In genomic region chr4:66033826-66034225, GRCm38 (mm10) we compare ENCODE assay signal across 17 mouse cellular contexts.
DNase-seq lines count a peak whose midpoint lies in the region; ATAC-seq and TF ChIP-seq lines count a peak whose summit lies in the region.
"Had no signal": no experiment of that assay in that cellular context is flagged by ENCODE, and none has a peak within 500 bp of the region (broad histone marks: within the 10 kb centered on the region; RNA-seq: fewer than 3 reads in every experiment).

No protein-coding gene starts in this region.

- no peaks in the 10 kb centered on the region; the same call in 1 of the 2 replicates for H3K9me3 ChIP-seq in heart, postnatal 0 days (replicated peaks; ENCODE audit: control insufficient read depth, low read length)
- H3K9me3 ChIP-seq in lung, embryonic 14.5 days (ENCODE audit: low read depth, low read length), result no peaks in the 10 kb centered on the region
- H3K9me3 ChIP-seq: hindbrain, embryonic 12.5 days; neural tube, embryonic 13.5 days; stomach, embryonic 15.5 days had no signal

- DNase-seq in heart, postnatal 0 days (ENCODE audit: low spot score), result no peak
- no peak for DNase-seq in heart, adult 18-20 months
- peak; percentile 24 for DNase-seq in lung, embryonic 14.5 days
- no peak for DNase-seq in lung, postnatal 36 days
- no peak for DNase-seq in Patski (ENCODE audit: low read depth, low spot score)
- DNase-seq in mesoderm, embryonic 11.5 days (ENCODE audit: low read depth, low spot score), result peak; percentile 17
- DNase-seq in thymus, postnatal 36 days, result no peak
- no peak for DNase-seq in urinary bladder, postnatal 25 days (ENCODE audit: low spot score)
- DNase-seq: adrenal gland, postnatal 10 days; cerebellum, adult 9-11 months; gastrocnemius, postnatal 36 days; right cerebral cortex, postnatal 25 days had no signal

- in situ Hi-C loops in Patski (cut with MboI; ENCODE audit: low pct_unique_long_range_greater_than_20kb), result no loop called here

- H3K9ac ChIP-seq in heart, postnatal 0 days (replicated peaks; ENCODE audit: low read depth, low read length), result no peak overlapping the region
- H3K9ac ChIP-seq in lung, embryonic 14.5 days, result no peak overlapping the region
- H3K9ac ChIP-seq: hindbrain, embryonic 12.5 days; limb, embryonic 13.5 days; neural tube, embryonic 13.5 days; stomach, embryonic 15.5 days had no signal

- TF ChIP-seq EP300 in heart, postnatal 0 days (IDR thresholded peaks at IDR 0.05; ENCODE audit: low read depth), result no peak

- CTCF ChIA-PET in Patski (lab: Charles Lee), result no interaction called here

- no peak overlapping the region for H3K4me2 ChIP-seq in heart, postnatal 0 days (ENCODE audit: low read depth, low read length)
- H3K4me2 ChIP-seq in lung, embryonic 14.5 days, result no peak overlapping the region
- H3K4me2 ChIP-seq: hindbrain, embryonic 12.5 days; limb, embryonic 13.5 days; neural tube, embryonic 13.5 days; stomach, embryonic 15.5 days had no signal

- POLR2A ChIA-PET in Patski (lab: Charles Lee), result no interaction called here

- peak; percentile 40 for TF ChIP-seq CTCF in heart, postnatal 0 days (IDR thresholded peaks at IDR 0.05; ENCODE audit: low read depth)
- peak; percentile 57 for TF ChIP-seq CTCF in lung, embryonic 14.5 days (IDR thresholded peaks at IDR 0.05; ENCODE audit: low read depth)
- peak; percentile 36 for TF ChIP-seq CTCF in Patski (IDR thresholded peaks at IDR 0.05)

- ATAC-seq in heart, postnatal 0 days (ENCODE audit: insufficient read depth, low read depth), result no peak
- no peak for ATAC-seq in lung, embryonic 14.5 days (ENCODE audit: insufficient read depth)
- no peak for ATAC-seq in Patski

- H3K27me3 ChIP-seq in heart, postnatal 0 days (ENCODE audit: control insufficient read depth, insufficient read depth, low read length), result no peaks in the 10 kb centered on the region
- H3K27me3 ChIP-seq in lung, embryonic 14.5 days (ENCODE audit: insufficient read depth, low read length), result no peaks in the 10 kb centered on the region
- H3K27me3 ChIP-seq in Patski, result no peaks in the 10 kb centered on the region
- H3K27me3 ChIP-seq: CH12.LX; hindbrain, embryonic 12.5 days; limb, embryonic 13.5 days; neural tube, embryonic 13.5 days; stomach, embryonic 15.5 days had no signal

- WGBS in heart, postnatal 0 days, result 66% methylated on average over 3 of the region's 3 CpGs
- 70% methylated on average over 3 of the region's 3 CpGs for WGBS in lung, embryonic 14.5 days

- H3K27ac ChIP-seq in heart, postnatal 0 days (ENCODE audit: low read depth), result no peak overlapping the region
- H3K27ac ChIP-seq in lung, embryonic 14.5 days (ENCODE audit: low read depth), result no peak overlapping the region
- H3K27ac ChIP-seq: hindbrain, embryonic 12.5 days; limb, embryonic 13.5 days; neural tube, embryonic 13.5 days; stomach, embryonic 15.5 days had no signal

- H3K4me1 ChIP-seq in heart, postnatal 0 days (ENCODE audit: control insufficient read depth, insufficient read depth), result no peaks in the 10 kb centered on the region
- no peaks in the 10 kb centered on the region for H3K4me1 ChIP-seq in lung, embryonic 14.5 days (ENCODE audit: insufficient read depth)
- H3K4me1 ChIP-seq: hindbrain, embryonic 12.5 days; limb, embryonic 13.5 days; stomach, embryonic 15.5 days had no signal

- H3K4me3 ChIP-seq in heart, postnatal 0 days (ENCODE audit: low read depth, low read length), result no peak overlapping the region
- no peak overlapping the region for H3K4me3 ChIP-seq in lung, embryonic 14.5 days (ENCODE audit: low read depth, low read length)
- H3K4me3 ChIP-seq: hindbrain, embryonic 12.5 days; limb, embryonic 13.5 days; neural tube, embryonic 13.5 days; stomach, embryonic 15.5 days had no signal

- no peaks in the 10 kb centered on the region for H3K36me3 ChIP-seq in heart, postnatal 0 days (replicated peaks; ENCODE audit: control insufficient read depth, insufficient read depth, low read length)
- H3K36me3 ChIP-seq in lung, embryonic 14.5 days (ENCODE audit: insufficient read depth), result no peaks in the 10 kb centered on the region
- H3K36me3 ChIP-seq: hindbrain, embryonic 12.5 days; limb, embryonic 13.5 days; neural tube, embryonic 13.5 days; stomach, embryonic 15.5 days had no signal

Comparison
In these comparisons a context has a peak if more than half of its experiments do, and no peak if none do; other contexts are left out.
1. DNase-seq: peak in lung, embryonic 14.5 days (single experiment) and mesoderm, embryonic 11.5 days (single experiment); none in heart, postnatal 0 days (single experiment), heart, adult 18-20 months (0 of 2), lung, postnatal 36 days (single experiment), Patski (single experiment), thymus, postnatal 36 days (0 of 2) and urinary bladder, postnatal 25 days (single experiment).
2. Peak in every context shown above with its lines, with median percentiles within 50 percentile points of each other: CTCF ChIP-seq.